Mouse (Mus musculus): ENCODE measurements around the gene Fank1.

GRCm38 (mm10) chr7:133876139-133876538 is 99.5 kb downstream of the Fank1 start:
- TF ChIP-seq POLR2A (IDR thresholded peaks at IDR 0.05; ENCODE audit: insufficient read depth, low read depth, low read length) (no peak), EP300 (IDR thresholded peaks at IDR 0.05; ENCODE audit: insufficient read depth, low read depth, low read length) (no peak), CTCF (IDR thresholded peaks at IDR 0.05) (no peak)
